Mouse (Mus musculus) forebrain, embryonic 14.5 days (tissue): Measurements from ENCODE around the gene Coq9. TPM values are rescaled to one million over a fixed set of nuclear protein-coding genes. Genes with fewer than 3 reads are reported as not detected.
"Not testable (repeated sequence)": the region's sequence is repeated elsewhere in the genome, so short reads cannot be mapped to it uniquely, and the experiment has no call there.

ENCODE experiments used
- ATAC-seq: fragments of 200-750 bp; cut with Nextera tagmentation; 2 replicates; pipeline ENCODE4 v1.8.0; 2017; ENCODE audit warnings: mild to moderate bottlenecking, moderate library complexity
- DNase-seq: peaks from one replicate; pipeline ENCODE4 v3.0.0-alpha.2; 2015; ENCODE audit warnings: low spot score
- H3K27ac ChIP-seq: fragments of 300-500 bp; sonication (generic); 2 replicates; pipeline ENCODE4 v1.5.1; 2014; ENCODE audit warnings: low read depth, mild to moderate bottlenecking, control low read depth, low read length, moderate library complexity
- H3K27me3 ChIP-seq: fragments of 300-500 bp; sonication (generic); replicated peaks from 2 replicates; pipeline ENCODE4 v1.6.1; 2014; ENCODE audit warnings: low read length, control low read depth, mixed read lengths; ENCODE audit not compliant: control insufficient read depth, insufficient read depth
- H3K36me3 ChIP-seq: fragments of 300-500 bp; sonication (generic); 2 replicates; pipeline ENCODE4 v1.6.1; 2014; ENCODE audit warnings: low read length, control low read depth; ENCODE audit not compliant: control insufficient read depth, insufficient read depth
- H3K4me1 ChIP-seq: fragments of 300-500 bp; sonication (generic); 2 replicates; pipeline ENCODE4 v1.6.1; 2014; ENCODE audit warnings: antibody characterized with exemption, low read length, control low read depth; ENCODE audit not compliant: control insufficient read depth, insufficient read depth
- H3K4me2 ChIP-seq: fragments of 300-500 bp; sonication (generic); 2 replicates; pipeline ENCODE4 v1.6.1; 2014; ENCODE audit warnings: mild to moderate bottlenecking, control low read depth, low read length
- H3K4me3 ChIP-seq: fragments of 300-500 bp; sonication (generic); 2 replicates; pipeline ENCODE4 v1.5.1; 2014; ENCODE audit warnings: low read depth, low read length, control low read depth
- H3K9ac ChIP-seq: fragments of 300-500 bp; sonication (generic); 2 replicates; pipeline ENCODE4 v1.6.1; 2014; ENCODE audit warnings: mild to moderate bottlenecking, low read length, control low read depth, moderate library complexity
- H3K9me3 ChIP-seq: fragments of 300-500 bp; sonication (generic); replicated peaks from 2 replicates; pipeline ENCODE4 v1.6.1; 2016; ENCODE audit warnings: low read length, control low read depth, mixed read lengths; ENCODE audit not compliant: control insufficient read depth
- WGBS: fragments of 180-500 bp; shearing (Covaris S2); extraction: QIAGEN DNeasy Blood & Tissue Kit; methylation state at CpG from one replicate; pipeline ENCODE4 v1.1.7; 2014; 5-methylcytosine and 5-hydroxymethylcytosine counted together
- polyA plus RNA-seq: library from polyadenylated mRNA; unstranded; fragments of >200 nt; fragmentation: Nextera tagmentation; extraction: Ambion mirVana; gene quantifications from 2 replicates; pipeline ENCODE4 v1.2.1, GENCODE M21; 2014

The Coq9 gene
- polyA plus RNA-seq, 1 experiment from 2014 or later, result 63.1 TPM

- not testable (repeated sequence) for H3K9me3 ChIP-seq, H3K27ac ChIP-seq, H3K27me3 ChIP-seq, H3K4me1 ChIP-seq, ATAC-seq, DNase-seq, H3K4me2 ChIP-seq, H3K9ac ChIP-seq, H3K4me3 ChIP-seq
- WGBS, result 93% methylated on average over 13 of the region's 13 CpGs
- peaks cover 14% of the 10 kb centered on the region for H3K36me3 ChIP-seq
These were observed 2.4 kb upstream of the Coq9 start for GRCm38 (mm10) chr8:94835751-94836150.

GRCm38 (mm10) chr8:94836456-94837240, 1.5 kb upstream of the Coq9 start:
- H3K9ac ChIP-seq, result peak overlapping the region; percentile 92; the same call in 1 of the 2 replicates
- no peak for DNase-seq
- H3K4me2 ChIP-seq, result peak overlapping the region; percentile 81
- no peak for ATAC-seq
- peaks cover 7% of the 10 kb centered on the region for H3K36me3 ChIP-seq
- 0 out of 2 replicates have a peak overlapping the region, but pooled peaks have one; percentile 87 for H3K4me3 ChIP-seq
- no peaks in the 10 kb centered on the region for H3K27me3 ChIP-seq
- no peaks in the 10 kb centered on the region for H3K9me3 ChIP-seq
- H3K4me1 ChIP-seq, result peaks cover 9% of the 10 kb centered on the region
- H3K27ac ChIP-seq, result no peak overlapping the region
- 85% methylated on average over 11 of the region's 11 CpGs for WGBS

DNA sequence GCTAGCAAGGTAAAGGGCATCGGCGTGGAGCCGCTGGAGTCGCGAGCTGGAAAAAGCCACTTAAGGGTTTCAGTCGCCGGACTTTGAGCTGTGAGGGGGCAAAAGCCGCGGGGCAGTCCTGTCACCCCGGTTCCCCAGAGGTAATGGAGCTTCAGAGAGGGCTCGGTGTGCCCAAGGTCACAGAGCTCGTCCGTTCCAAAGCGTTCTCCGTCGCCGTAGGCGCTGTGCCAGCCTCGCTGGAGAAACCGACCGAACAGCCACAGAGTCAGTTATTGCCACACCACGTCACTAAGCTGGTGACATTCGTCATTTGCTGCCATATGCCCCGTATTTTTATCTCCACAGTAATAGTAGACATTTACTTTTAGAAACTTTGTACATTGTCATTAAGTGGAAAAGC, 479 bp downstream of the Coq9 start:
- Histone ChIP-seq H3K9me3 (no peaks in the 10 kb centered on the region), H3K27ac (peak overlapping the region; percentile 72), H3K4me1 (peaks cover 9% of the 10 kb centered on the region), H3K4me3 (peak overlapping the region; percentile 87), H3K27me3 (no peaks in the 10 kb centered on the region), H3K9ac (peak overlapping the region; percentile 92), H3K36me3 (peaks cover under 1% of the 10 kb centered on the region; the same call in 1 of the 2 replicates), H3K4me2 (peak overlapping the region; percentile 81)
- peak; percentile 63 for DNase-seq
- WGBS, result under 1% methylated on average over 24 of the region's 24 CpGs
- ATAC-seq, result peak; percentile 54

GRCm38 (mm10) chr8:94841183-94841582, 3.1 kb downstream of the Coq9 start:
- whole genome bisulfite sequencing, result 47% methylated on average over 2 of the region's 2 CpGs
- no peak for DNase-seq
- H3K9ac ChIP-seq, result no peak overlapping the region

GRCm38 (mm10) chr8:94850049-94850448, 11.9 kb downstream of the Coq9 start:
- Histone ChIP-seq H3K27ac (no peak overlapping the region), H3K4me3 (no peak overlapping the region), H3K9me3 (no peaks in the 10 kb centered on the region), H3K4me1 (no peaks in the 10 kb centered on the region), H3K27me3 (no peaks in the 10 kb centered on the region), H3K4me2 (no peak overlapping the region), H3K9ac (no peak overlapping the region), H3K36me3 (peaks cover 73% of the 10 kb centered on the region)
- no peak for ATAC-seq
- DNase-seq, result no peak
- WGBS, result 93% methylated on average over 5 of the region's 5 CpGs

More at GRCm38 (mm10) chr8:94841183-94841582, 3.1 kb downstream of the Coq9 start:
- Histone ChIP-seq H3K4me1 (peaks cover 9% of the 10 kb centered on the region), H3K4me2 (no peak overlapping the region), H3K27ac (no peak overlapping the region), H3K36me3 (peaks cover 22% of the 10 kb centered on the region), H3K9me3 (no peaks in the 10 kb centered on the region), H3K27me3 (no peaks in the 10 kb centered on the region), H3K4me3 (no peak overlapping the region)
- ATAC-seq, result no peak

GRCm38 (mm10) chr8:94854761-94855160, 16.6 kb downstream of the Coq9 start:
- H3K9me3 ChIP-seq, ATAC-seq, H3K4me3 ChIP-seq, H3K27ac ChIP-seq, H3K4me1 ChIP-seq, H3K27me3 ChIP-seq, H3K4me2 ChIP-seq, H3K9ac ChIP-seq, DNase-seq: not testable (repeated sequence)
- H3K36me3 ChIP-seq, result peaks cover 45% of the 10 kb centered on the region
- WGBS, result 87% methylated on average over 11 of the region's 11 CpGs

- DNase-seq, result no peak
- 28% methylated on average over 5 of the region's 5 CpGs for WGBS
- Histone ChIP-seq H3K4me3 (no peak overlapping the region; the same call in 1 of the 2 replicates), H3K27ac (no peak overlapping the region), H3K4me2 (no peak overlapping the region), H3K9ac (no peak overlapping the region; the same call in 1 of the 2 replicates), H3K36me3 (peaks cover 40% of the 10 kb centered on the region), H3K4me1 (no peaks in the 10 kb centered on the region), H3K27me3 (no peaks in the 10 kb centered on the region), H3K9me3 (no peaks in the 10 kb centered on the region)
- no peak for ATAC-seq
These were observed 18.9 kb downstream of the Coq9 start for GRCm38 (mm10) chr8:94857011-94857345.

DNA sequence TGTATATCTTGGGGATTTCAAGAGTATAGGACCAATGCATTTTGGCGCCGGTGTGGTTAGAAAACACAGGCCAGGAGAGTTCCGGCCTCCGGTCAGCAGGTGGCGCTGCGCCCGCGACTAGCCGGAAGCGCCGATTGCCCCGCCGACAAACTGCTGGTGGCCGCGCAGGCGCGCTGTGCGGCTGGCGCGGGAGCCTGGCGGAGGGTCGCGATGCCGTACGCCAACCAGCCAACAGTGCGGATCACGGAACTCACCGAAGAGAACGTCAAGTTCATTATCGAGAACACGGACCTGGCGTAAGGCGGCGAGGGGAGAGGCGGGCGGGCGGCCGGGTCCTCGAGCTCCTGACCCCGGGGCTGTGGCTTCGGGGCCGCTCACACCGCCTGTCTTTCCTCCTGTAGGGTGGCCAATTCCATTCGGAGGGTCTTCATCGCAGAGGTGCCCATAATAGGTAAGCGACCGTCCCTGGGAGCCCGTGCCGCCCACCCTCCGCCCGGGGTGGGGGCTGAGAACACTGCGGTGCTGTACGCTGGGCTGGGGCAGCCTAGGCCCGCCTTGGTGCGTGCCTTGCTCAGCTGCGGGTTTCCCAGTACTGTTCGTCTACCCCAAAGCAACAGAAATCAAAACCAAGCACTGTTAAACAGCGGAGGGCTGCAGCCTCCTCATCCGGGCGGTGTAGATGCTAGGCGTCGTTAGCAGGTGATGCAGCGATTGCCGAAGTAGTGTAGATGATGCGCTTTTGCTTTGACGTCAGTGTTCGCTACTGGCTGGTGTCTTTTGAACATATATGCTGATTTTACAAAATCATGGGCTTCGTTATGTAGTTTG, 19.4 kb downstream of the Coq9 start, which contains the start of gene Polr2c:
Gene Polr2c, plus strand, starts transcription at position 105 of the 828 bp plus-strand sequence.
- H3K4me1 ChIP-seq, result no peaks in the 10 kb centered on the region

More for the DNA sequence above, 19.4 kb downstream of the Coq9 start, which contains the start of gene Polr2c:
- DNase-seq (peak; percentile 92), ATAC-seq (peak; percentile 89)
- no peaks in the 10 kb centered on the region for H3K9me3 ChIP-seq
- peak within 1 kb of the TSS; percentile 83 for H3K4me3 ChIP-seq
- peak within 1 kb of the TSS; percentile 93 for H3K9ac ChIP-seq
- H3K27me3 ChIP-seq, result no peaks in the 10 kb centered on the region
- under 1% methylated on average over 68 of the region's 68 CpGs for WGBS
- H3K27ac ChIP-seq, result peak within 1 kb of the TSS; percentile 35
- H3K4me2 ChIP-seq, result peak within 1 kb of the TSS; percentile 72
- H3K36me3 ChIP-seq, result peaks cover 44% of the 10 kb centered on the region
